Comparison of ENCODE assay signal across 8 mouse cellular contexts in genomic region chr8:84846094-84846721, GRCm38 (mm10). TPM values are rescaled to one million over a fixed set of nuclear protein-coding genes. Genes with fewer than 3 reads are reported as not detected.
A peak's percentile ranks its signal among the peaks of the same experiment; 100 is the strongest.
DNase-seq lines count a peak whose midpoint lies in the region; ATAC-seq and TF ChIP-seq lines count a peak whose summit lies in the region.

No protein-coding gene starts in this region.

- peak; percentile 33; the same call in 1 of the 2 replicates for ATAC-seq in kidney, embryonic 14.5 days (ENCODE audit: low FRiP score, low TSS enrichment)
- ATAC-seq in intestine, postnatal 0 days = peak; percentile 39

- no peak for TF ChIP-seq POLR2A in embryonic fibroblast, embryonic 13.5 days (IDR thresholded peaks at IDR 0.05; ENCODE audit: low read depth, low read length)
- no peak for TF ChIP-seq POLR2A in small intestine, adult 2 months (IDR thresholded peaks at IDR 0.05; ENCODE audit: low read depth, low read length)

- H3K4me2 ChIP-seq in kidney, embryonic 14.5 days (replicated peaks; ENCODE audit: low read depth, low read length) = peak overlapping the region; percentile 79
- peak overlapping the region; percentile 77 for H3K4me2 ChIP-seq in intestine, postnatal 0 days (replicated peaks; ENCODE audit: low read depth)

- no peak for DNase-seq in kidney, postnatal 14 days
- DNase-seq in ES-E14 (ENCODE audit: low read depth, low spot score) = no peak
- no peak for DNase-seq in adrenal gland, postnatal 10 days
- DNase-seq in T-cell, adult 2 months (ENCODE audit: low spot score) = no peak

- WGBS in kidney, embryonic 14.5 days = under 1% methylated on average over 30 of the region's 30 CpGs
- under 1% methylated on average over 30 of the region's 30 CpGs for WGBS in intestine, postnatal 0 days
- under 1% methylated on average over 30 of the region's 30 CpGs for WGBS in small intestine, adult 2 months

- no peak for TF ChIP-seq CTCF in embryonic fibroblast, embryonic 13.5 days (IDR thresholded peaks at IDR 0.05; ENCODE audit: borderline replicate concordance, insufficient read depth, low read length)
- no peak for TF ChIP-seq CTCF in intestine, postnatal 0 days (IDR thresholded peaks at IDR 0.05; ENCODE audit: low read depth)
- TF ChIP-seq CTCF in small intestine, adult 2 months (IDR thresholded peaks at IDR 0.05; ENCODE audit: extremely low read depth, insufficient read length, insufficient replicate concordance, low read depth, low read length) = no peak

- peaks cover 42% of the 10 kb centered on the region for H3K36me3 ChIP-seq in kidney, embryonic 14.5 days (ENCODE audit: control insufficient read depth, insufficient read depth, low read length)
- peaks cover 36% of the 10 kb centered on the region for H3K36me3 ChIP-seq in ES-E14 (ENCODE audit: control insufficient read depth, insufficient read depth, low read length, poor library complexity, severe bottlenecking)
- H3K36me3 ChIP-seq in intestine, postnatal 0 days (ENCODE audit: control insufficient read depth, insufficient read depth) = peaks cover 39% of the 10 kb centered on the region
- H3K36me3 ChIP-seq in small intestine, adult 2 months (ENCODE audit: control insufficient read depth, insufficient read depth, low read length) = peaks cover 44% of the 10 kb centered on the region

- no peaks in the 10 kb centered on the region for H3K27me3 ChIP-seq in kidney, embryonic 14.5 days (ENCODE audit: control insufficient read depth, insufficient read depth, low read length)
- no peaks in the 10 kb centered on the region for H3K27me3 ChIP-seq in intestine, postnatal 0 days (replicated peaks; ENCODE audit: control insufficient read depth, insufficient read depth, low read length)
- no peaks in the 10 kb centered on the region for H3K27me3 ChIP-seq in small intestine, adult 2 months (ENCODE audit: control insufficient read depth, insufficient read depth, low read length)

- H3K9ac ChIP-seq in kidney, embryonic 14.5 days (ENCODE audit: low read depth, low read length) = peak overlapping the region; percentile 84
- H3K9ac ChIP-seq in ES-E14 (ENCODE audit: insufficient read depth, low read depth, low read length, poor library complexity, severe bottlenecking) = peak overlapping the region; percentile 88
- H3K9ac ChIP-seq in intestine, postnatal 0 days (ENCODE audit: low read depth, low read length) = peak overlapping the region; percentile 63

- peak overlapping the region; percentile 81 for H3K4me3 ChIP-seq in kidney, embryonic 14.5 days (ENCODE audit: low read length)
- peak overlapping the region; percentile 77 to 83 for H3K4me3 ChIP-seq in ES-E14 (ENCODE audit: insufficient read depth in 1 of 2, low read depth in 1 of 2, low read length in 2 of 2, poor library complexity in 1 of 2, severe bottlenecking in 1 of 2)
- H3K4me3 ChIP-seq in embryonic fibroblast, embryonic 13.5 days (ENCODE audit: insufficient read depth, low read length) = peak overlapping the region; percentile 85
- H3K4me3 ChIP-seq in intestine, postnatal 0 days (ENCODE audit: low read depth, low read length) = peak overlapping the region; percentile 94
- peak overlapping the region; percentile 95 for H3K4me3 ChIP-seq in small intestine, adult 2 months (ENCODE audit: low read depth, low read length)

- in situ Hi-C loops in ES-E14 (cut with MboI; ENCODE audit: low sequenced_read_pairs in 2 of 2, unreplicated experiment in 2 of 2) = no loop called here

- peaks cover 23% of the 10 kb centered on the region for H3K4me1 ChIP-seq in kidney, embryonic 14.5 days (ENCODE audit: control insufficient read depth, insufficient read depth, low read length)
- H3K4me1 ChIP-seq in ES-E14 (ENCODE audit: control insufficient read depth in 2 of 2, insufficient read depth in 2 of 2, low read length in 2 of 2, poor library complexity in 1 of 2) = peaks cover 6 to 13% of the 10 kb centered on the region in 2 experiments; a peak in 2 of 4 replicates
- H3K4me1 ChIP-seq in embryonic fibroblast, embryonic 13.5 days (ENCODE audit: control insufficient read depth, insufficient read depth, low read length) = peaks cover 6% of the 10 kb centered on the region
- peaks cover 7% of the 10 kb centered on the region; the same call in 1 of the 2 replicates for H3K4me1 ChIP-seq in intestine, postnatal 0 days (replicated peaks; ENCODE audit: control insufficient read depth, insufficient read depth, low read length)
- H3K4me1 ChIP-seq in small intestine, adult 2 months (ENCODE audit: control insufficient read depth, insufficient read depth, insufficient read length, low read length) = peaks cover 17% of the 10 kb centered on the region; the same call in 1 of the 2 replicates

- H3K27ac ChIP-seq in kidney, embryonic 14.5 days (ENCODE audit: low read depth, low read length) = peak overlapping the region; percentile 37; the same call in 1 of the 2 replicates
- H3K27ac ChIP-seq in ES-E14 (ENCODE audit: insufficient read depth, low read depth, low read length, poor library complexity, severe bottlenecking) = peak overlapping the region; percentile 25
- H3K27ac ChIP-seq in embryonic fibroblast, embryonic 13.5 days (ENCODE audit: insufficient read depth, low read length) = peak overlapping the region; percentile 23
- peak overlapping the region; percentile 76 for H3K27ac ChIP-seq in intestine, postnatal 0 days (ENCODE audit: low read depth, low read length)
- H3K27ac ChIP-seq in small intestine, adult 2 months (ENCODE audit: insufficient read depth, low read depth, low read length) = peak overlapping the region; percentile 88

- no peaks in the 10 kb centered on the region for H3K9me3 ChIP-seq in kidney, embryonic 14.5 days (ENCODE audit: control insufficient read depth, low read length)
- H3K9me3 ChIP-seq in ES-E14 (ENCODE audit: control insufficient read depth, insufficient read depth, low read depth, low read length) = no peaks in the 10 kb centered on the region
- H3K9me3 ChIP-seq in intestine, postnatal 0 days (ENCODE audit: control insufficient read depth) = no peaks in the 10 kb centered on the region

TF ChIP-seq in ES-E14, 5 proteins besides CTCF, POLR2A, EP300 and RAD21:
- TF ChIP-seq ZC3H11A (IDR thresholded peaks at IDR 0.05; ENCODE audit: borderline replicate concordance, low read depth, low read length) = no peak
TF ChIP-seq in ES-E14: peak in this region for 0.

RNA-seq across cellular contexts. Expression of gene Calr, which starts 0.5 kb away (rescaled TPM):
- polyA plus RNA-seq in kidney, embryonic 14.5 days (2014; fragmentation: Nextera tagmentation; extraction: Ambion mirVana) = 758 and 944 TPM in 2 replicates
- total RNA-seq in ES-E14 (2012; rRNA removed) = 1,121 and 1,357 TPM in 2 replicates
- polyA plus RNA-seq in embryonic fibroblast, embryonic 13.5 days (2011; ENCODE audit: insufficient read length, low read depth, missing spikeins) = 1,122 and 1,201 TPM in 2 replicates
- polyA plus RNA-seq in intestine, postnatal 0 days (2015; fragmentation: Nextera tagmentation; extraction: Ambion mirVana) = 474 and 507 TPM in 2 replicates
- 82.6 and 120 TPM in 2 replicates for polyA plus RNA-seq in small intestine, adult 2 months (2012; rRNA removed)
- total RNA-seq in adrenal gland, postnatal 10 days (2021) = 100 to 1,000 TPM; 404 to 492 TPM

RNA-seq across cellular contexts. Expression of gene Rad23a, which starts 5.7 kb away (rescaled TPM):
- polyA plus RNA-seq in kidney, embryonic 14.5 days (2014; fragmentation: Nextera tagmentation; extraction: Ambion mirVana) = 124 and 125 TPM in 2 replicates
- 76.7 and 76.8 TPM in 2 replicates for total RNA-seq in ES-E14 (2012; rRNA removed)
- polyA plus RNA-seq in embryonic fibroblast, embryonic 13.5 days (2011; ENCODE audit: insufficient read length, low read depth, missing spikeins) = 57.6 and 61.7 TPM in 2 replicates
- 67.8 and 74.2 TPM in 2 replicates for polyA plus RNA-seq in intestine, postnatal 0 days (2015; fragmentation: Nextera tagmentation; extraction: Ambion mirVana)
- 26.4 and 47.5 TPM in 2 replicates for polyA plus RNA-seq in small intestine, adult 2 months (2012; rRNA removed)
- 100 to 1,000 TPM in 1 of 2 experiments, 10 to 100 TPM in 1; 89.4 to 108 TPM for total RNA-seq in adrenal gland, postnatal 10 days (2021)

RNA-seq across cellular contexts. Expression of gene Farsa, which starts 10.6 kb away (rescaled TPM):
- 90.4 and 105 TPM in 2 replicates for polyA plus RNA-seq in kidney, embryonic 14.5 days (2014; fragmentation: Nextera tagmentation; extraction: Ambion mirVana)
- total RNA-seq in ES-E14 (2012; rRNA removed) = 123 and 137 TPM in 2 replicates
- polyA plus RNA-seq in embryonic fibroblast, embryonic 13.5 days (2011; ENCODE audit: insufficient read length, low read depth, missing spikeins) = 41.0 and 43.5 TPM in 2 replicates
- polyA plus RNA-seq in intestine, postnatal 0 days (2015; fragmentation: Nextera tagmentation; extraction: Ambion mirVana) = 27.3 and 28.3 TPM in 2 replicates
- polyA plus RNA-seq in small intestine, adult 2 months (2012; rRNA removed) = 20.2 and 29.1 TPM in 2 replicates
- total RNA-seq in adrenal gland, postnatal 10 days (2021) = 10 to 100 TPM; 52.0 to 52.4 TPM

RNA-seq across cellular contexts. Expression of gene Gadd45gip1, which starts 14.9 kb away (rescaled TPM):
- polyA plus RNA-seq in kidney, embryonic 14.5 days (2014; fragmentation: Nextera tagmentation; extraction: Ambion mirVana) = 49.2 and 54.2 TPM in 2 replicates
- 24.7 and 30.8 TPM in 2 replicates for total RNA-seq in ES-E14 (2012; rRNA removed)
- 11.7 and 12.6 TPM in 2 replicates for polyA plus RNA-seq in embryonic fibroblast, embryonic 13.5 days (2011; ENCODE audit: insufficient read length, low read depth, missing spikeins)
- polyA plus RNA-seq in intestine, postnatal 0 days (2015; fragmentation: Nextera tagmentation; extraction: Ambion mirVana) = 36.3 and 37.6 TPM in 2 replicates
- polyA plus RNA-seq in small intestine, adult 2 months (2012; rRNA removed) = 50.5 and 64.1 TPM in 2 replicates
- 10 to 100 TPM; 39.2 to 40.0 TPM for total RNA-seq in adrenal gland, postnatal 10 days (2021)

RNA-seq across cellular contexts. Expression of gene Dand5, which starts 23.6 kb away (rescaled TPM):
- 5.9 and 6.0 TPM in 2 replicates for polyA plus RNA-seq in kidney, embryonic 14.5 days (2014; fragmentation: Nextera tagmentation; extraction: Ambion mirVana)
- total RNA-seq in ES-E14 (2012; rRNA removed) = 1.0 and 1.4 TPM in 2 replicates
- 2.0 and 2.3 TPM in 2 replicates for polyA plus RNA-seq in embryonic fibroblast, embryonic 13.5 days (2011; ENCODE audit: insufficient read length, low read depth, missing spikeins)
- 1.9 and 2.2 TPM in 2 replicates for polyA plus RNA-seq in intestine, postnatal 0 days (2015; fragmentation: Nextera tagmentation; extraction: Ambion mirVana)
- 0.98 and 2.1 TPM in 2 replicates for polyA plus RNA-seq in small intestine, adult 2 months (2012; rRNA removed)
- 1 to 10 TPM; 5.0 to 6.9 TPM for total RNA-seq in adrenal gland, postnatal 10 days (2021)

Comparison
In these comparisons a context has a peak if more than half of its experiments do, and no peak if none do; other contexts are left out.
1. H3K27ac ChIP-seq: peak in every context shown above with its lines; median percentile 88 in small intestine, adult 2 months; 76 in intestine, postnatal 0 days; 37 in kidney, embryonic 14.5 days; 25 in ES-E14; 23 in embryonic fibroblast, embryonic 13.5 days.